Mouse (Mus musculus): Measurements from ENCODE around the gene Kif4. TPM values are rescaled to one million over a fixed set of nuclear protein-coding genes. Genes with fewer than 3 reads are reported as not detected.

Kif4 gene
- polyA plus RNA-seq, 1 experiment from 2014 or later, result 2.1 TPM

DNA sequence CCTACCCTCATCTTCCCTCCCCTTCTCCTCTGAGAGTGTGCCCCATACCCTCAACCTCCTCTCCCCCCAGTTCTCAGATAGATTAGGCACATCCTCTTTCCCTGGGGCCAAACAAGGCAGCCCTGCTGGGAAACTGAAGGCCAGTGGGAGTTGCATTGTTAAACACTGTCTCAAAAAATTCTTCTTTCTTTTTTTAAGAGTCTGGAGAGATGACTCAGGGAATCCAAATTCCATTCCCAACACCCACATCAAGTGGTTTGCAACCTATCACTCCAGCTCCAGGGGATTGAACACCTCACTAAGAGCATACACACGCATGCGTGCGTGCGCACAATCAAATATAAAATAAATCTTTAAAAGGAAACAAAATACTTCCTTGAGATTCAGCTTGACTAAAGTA, 71.2 kb downstream of the Kif4 start:
- no peaks in the 10 kb centered on the region for H3K4me1 ChIP-seq (ENCODE audit: control insufficient read depth, insufficient read depth, low read length)
- H3K9me3 ChIP-seq (ENCODE audit: control insufficient read depth, low read length), result no peaks in the 10 kb centered on the region
- H3K4me2 ChIP-seq (ENCODE audit: low read depth, low read length), result no peak overlapping the region
- H3K27me3 ChIP-seq (ENCODE audit: control insufficient read depth, insufficient read depth, low read length), result no peaks in the 10 kb centered on the region
- no peak overlapping the region for H3K4me3 ChIP-seq (ENCODE audit: low read depth, low read length)
- H3K36me3 ChIP-seq (ENCODE audit: control insufficient read depth, insufficient read depth, low read length), result no peaks in the 10 kb centered on the region
- no peak for ATAC-seq (ENCODE audit: low read depth)
- WGBS, result 96% methylated on average over 4 of the region's 4 CpGs
- no peak overlapping the region for H3K9ac ChIP-seq (replicated peaks; ENCODE audit: low read depth, low read length)
- H3K27ac ChIP-seq (ENCODE audit: low read depth, low read length), result no peak overlapping the region

DNA sequence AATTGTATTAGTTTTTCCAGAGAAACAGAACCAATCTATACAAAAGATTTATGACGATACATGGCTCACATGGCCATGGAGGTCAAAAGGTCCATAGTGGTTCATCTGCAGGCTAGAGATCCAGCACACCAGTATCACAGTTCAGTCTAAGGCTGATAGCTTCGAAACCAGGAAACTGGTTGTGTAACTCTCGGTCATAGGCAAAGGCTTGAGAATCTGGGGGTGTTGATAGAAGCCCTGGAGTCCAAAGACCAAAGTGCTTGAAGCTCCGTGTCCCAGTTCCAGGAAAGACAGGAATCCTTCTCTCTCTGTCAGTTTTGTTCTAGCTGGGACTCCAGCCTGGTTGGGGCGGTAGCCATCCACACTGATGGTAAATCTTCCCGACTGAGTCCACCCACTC, 82.5 kb downstream of the Kif4 start:
- no peaks in the 10 kb centered on the region for H3K36me3 ChIP-seq (ENCODE audit: control insufficient read depth, insufficient read depth, low read length)
- H3K9me3 ChIP-seq (ENCODE audit: control insufficient read depth, low read length), result no peaks in the 10 kb centered on the region
- H3K4me2 ChIP-seq (ENCODE audit: low read depth, low read length), result no peak overlapping the region
- no peak overlapping the region for H3K9ac ChIP-seq (replicated peaks; ENCODE audit: low read depth, low read length)
- H3K27me3 ChIP-seq (ENCODE audit: control insufficient read depth, insufficient read depth, low read length), result no peaks in the 10 kb centered on the region
- no peaks in the 10 kb centered on the region for H3K4me1 ChIP-seq (ENCODE audit: control insufficient read depth, insufficient read depth, low read length)
- 93% methylated on average over 6 of the region's 6 CpGs for WGBS
- H3K4me3 ChIP-seq (ENCODE audit: low read depth, low read length), result no peak overlapping the region
- no peak overlapping the region for H3K27ac ChIP-seq (ENCODE audit: low read depth, low read length)
- no peak for ATAC-seq (ENCODE audit: low read depth)

DNA sequence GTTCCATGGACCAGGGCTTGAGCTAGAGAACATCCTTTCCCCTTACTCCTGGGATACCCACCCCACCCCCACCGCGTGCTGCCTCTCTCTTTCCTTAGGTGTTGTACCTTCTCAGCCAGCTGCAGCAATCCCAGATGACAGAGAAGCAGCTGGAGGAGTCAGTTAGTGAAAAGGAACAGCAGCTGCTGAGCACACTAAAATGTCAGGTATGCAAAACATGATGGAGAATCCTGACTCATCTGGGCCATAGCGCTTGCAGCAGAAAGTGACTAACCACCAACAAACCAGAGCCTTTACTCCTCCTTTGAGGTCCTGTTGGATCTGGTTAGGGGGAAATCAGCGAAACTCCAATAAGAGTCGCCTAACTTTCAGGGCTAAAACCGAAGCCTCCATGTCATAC, 90.6 kb downstream of the Kif4 start:
- Histone ChIP-seq H3K4me1 (ENCODE audit: control insufficient read depth, insufficient read depth, low read length) (no peaks in the 10 kb centered on the region), H3K9me3 (ENCODE audit: control insufficient read depth, low read length) (no peaks in the 10 kb centered on the region), H3K27me3 (ENCODE audit: control insufficient read depth, insufficient read depth, low read length) (no peaks in the 10 kb centered on the region), H3K27ac (ENCODE audit: low read depth, low read length) (no peak overlapping the region), H3K36me3 (ENCODE audit: control insufficient read depth, insufficient read depth, low read length) (no peaks in the 10 kb centered on the region), H3K4me3 (ENCODE audit: low read depth, low read length) (no peak overlapping the region), H3K4me2 (ENCODE audit: low read depth, low read length) (no peak overlapping the region), H3K9ac (replicated peaks; ENCODE audit: low read depth, low read length) (no peak overlapping the region)
- ATAC-seq (ENCODE audit: low read depth), result no peak
- WGBS, result 97% methylated on average over 6 of the region's 6 CpGs

DNA sequence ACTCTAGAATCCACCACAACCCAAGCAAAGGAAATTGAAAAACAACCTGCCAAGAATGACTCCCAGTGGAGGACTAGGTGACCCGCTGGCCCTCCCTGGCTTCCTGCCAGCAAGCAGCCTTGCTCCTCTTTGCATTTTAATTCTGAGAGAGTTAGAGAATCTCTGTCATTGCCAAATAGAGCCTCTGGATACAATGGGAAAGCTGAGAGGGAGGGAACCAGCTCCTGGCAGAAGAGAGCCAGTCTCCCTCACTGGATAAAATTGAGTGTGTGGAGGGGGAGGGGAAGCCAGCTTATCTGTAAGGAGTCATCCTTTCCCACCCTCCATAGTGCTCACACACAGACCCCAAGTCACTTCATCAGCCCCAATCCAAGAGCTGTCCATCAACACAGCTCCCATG, 103.4 kb downstream of the Kif4 start:
- H3K27ac ChIP-seq (ENCODE audit: low read depth, low read length), result 0 out of 2 replicates have a peak overlapping the region, but pooled peaks have one; percentile 39
- no peaks in the 10 kb centered on the region for H3K9me3 ChIP-seq (ENCODE audit: control insufficient read depth, low read length)
- H3K4me2 ChIP-seq (ENCODE audit: low read depth, low read length), result no peak overlapping the region
- no peaks in the 10 kb centered on the region for H3K36me3 ChIP-seq (ENCODE audit: control insufficient read depth, insufficient read depth, low read length)
- H3K9ac ChIP-seq (replicated peaks; ENCODE audit: low read depth, low read length), result no peak overlapping the region
- H3K4me3 ChIP-seq (ENCODE audit: low read depth, low read length), result no peak overlapping the region
- no peaks in the 10 kb centered on the region for H3K27me3 ChIP-seq (ENCODE audit: control insufficient read depth, insufficient read depth, low read length)
- peak; percentile 70 for ATAC-seq (ENCODE audit: low read depth)
- 14% methylated on average over 1 of the region's 1 CpGs for WGBS
- no peaks in the 10 kb centered on the region for H3K4me1 ChIP-seq (ENCODE audit: control insufficient read depth, insufficient read depth, low read length)

DNA sequence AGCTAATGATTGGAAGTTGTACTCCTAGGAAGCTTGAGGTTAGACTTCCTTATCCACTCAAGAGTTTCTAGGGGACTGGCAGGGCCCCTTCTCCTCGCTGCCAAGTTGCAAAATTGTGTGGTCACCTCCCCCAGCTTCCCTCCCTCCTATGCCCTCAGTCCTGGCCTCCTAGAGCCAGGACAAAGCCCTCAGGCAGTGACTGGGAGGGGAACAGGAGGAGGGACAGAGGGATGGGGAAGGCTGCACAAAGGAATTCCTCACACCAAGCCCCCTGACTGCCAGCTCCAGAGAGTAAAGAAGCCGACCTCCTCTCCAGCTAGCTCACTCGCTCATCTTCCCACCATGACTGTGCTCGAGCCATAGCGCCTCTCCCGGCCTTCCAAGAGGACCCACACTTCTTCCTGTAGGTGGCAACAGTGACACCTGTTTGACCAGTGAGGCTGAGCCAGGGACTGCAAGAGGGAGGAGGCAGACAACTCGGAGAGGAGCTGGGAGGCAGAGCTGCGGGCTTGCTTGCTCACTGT, 104.2 kb downstream of the Kif4 start, which contains the start of gene Gdpd2:
Gene Gdpd2 (plus strand): TSS at position 209 of the 524 bp plus-strand sequence.
- H3K27ac ChIP-seq (ENCODE audit: low read depth, low read length), result 0 out of 2 replicates have a peak within 1 kb of the TSS, but pooled peaks have one; percentile 39
- no peaks in the 10 kb centered on the region for H3K9me3 ChIP-seq (ENCODE audit: control insufficient read depth, low read length)
- H3K4me3 ChIP-seq (ENCODE audit: low read depth, low read length), result peak within 1 kb of the TSS; percentile 20
- no peaks in the 10 kb centered on the region for H3K27me3 ChIP-seq (ENCODE audit: control insufficient read depth, insufficient read depth, low read length)
- no peaks in the 10 kb centered on the region for H3K36me3 ChIP-seq (ENCODE audit: control insufficient read depth, insufficient read depth, low read length)
- H3K4me2 ChIP-seq (ENCODE audit: low read depth, low read length), result peak within 1 kb of the TSS; percentile 40
- no peaks in the 10 kb centered on the region for H3K4me1 ChIP-seq (ENCODE audit: control insufficient read depth, insufficient read depth, low read length)
- ATAC-seq (ENCODE audit: low read depth), result peak; percentile 86
- H3K9ac ChIP-seq (replicated peaks; ENCODE audit: low read depth, low read length), result peak within 1 kb of the TSS; percentile 32; the same call in 1 of the 2 replicates
- WGBS, result 44% methylated on average over 8 of the region's 8 CpGs

DNA sequence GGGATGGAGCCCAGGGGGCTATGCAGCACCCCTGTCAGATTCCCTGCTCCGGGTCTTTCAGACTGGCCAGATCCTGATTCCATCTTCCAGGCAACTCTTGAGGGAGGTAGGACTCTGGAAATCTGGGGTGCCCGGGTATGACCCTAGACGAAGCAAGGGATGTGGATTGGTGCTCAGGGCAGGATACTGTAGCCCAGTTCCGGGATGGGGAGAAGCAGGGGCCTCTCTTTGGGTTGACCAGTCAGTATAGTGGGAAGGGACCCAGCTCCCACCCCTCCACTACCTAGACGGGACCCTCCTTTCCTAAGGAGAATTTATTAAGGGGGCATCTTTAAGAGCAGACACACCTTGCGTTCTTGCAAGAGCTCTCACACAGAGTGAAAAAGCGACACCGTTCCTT, 104.7 kb downstream of the Kif4 start:
- Histone ChIP-seq H3K9me3 (ENCODE audit: control insufficient read depth, low read length) (no peaks in the 10 kb centered on the region), H3K4me3 (ENCODE audit: low read depth, low read length) (peak overlapping the region; percentile 20), H3K27me3 (ENCODE audit: control insufficient read depth, insufficient read depth, low read length) (no peaks in the 10 kb centered on the region), H3K4me1 (ENCODE audit: control insufficient read depth, insufficient read depth, low read length) (no peaks in the 10 kb centered on the region), H3K27ac (ENCODE audit: low read depth, low read length) (0 out of 2 replicates have a peak overlapping the region, but pooled peaks have one; percentile 16), H3K4me2 (ENCODE audit: low read depth, low read length) (peak overlapping the region; percentile 40), H3K9ac (replicated peaks; ENCODE audit: low read depth, low read length) (peak overlapping the region; percentile 32; the same call in 1 of the 2 replicates), H3K36me3 (ENCODE audit: control insufficient read depth, insufficient read depth, low read length) (no peaks in the 10 kb centered on the region)
- WGBS, result 35% methylated on average over 8 of the region's 8 CpGs
- peak; percentile 34; the same call in 1 of the 2 replicates for ATAC-seq (ENCODE audit: low read depth)

DNA sequence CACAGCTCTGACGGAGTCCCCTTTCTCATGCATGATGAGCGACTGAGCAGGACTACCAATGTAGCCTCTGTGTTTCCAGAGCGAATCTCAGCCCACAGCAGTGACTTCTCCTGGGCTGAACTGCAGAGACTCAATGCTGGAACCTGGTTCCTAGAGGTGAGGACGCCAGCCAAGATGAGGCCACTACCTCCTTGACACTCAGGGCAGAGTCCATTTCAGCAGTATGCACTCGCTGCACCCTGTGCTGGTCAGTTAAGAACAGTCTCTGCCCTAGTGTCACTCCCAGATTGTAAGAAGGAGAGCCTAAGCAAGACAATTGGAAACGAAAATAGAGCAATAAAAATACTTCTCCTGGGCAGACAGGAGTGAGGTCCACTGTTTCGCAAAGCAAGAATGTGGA, 108.8 kb downstream of the Kif4 start:
- 71% methylated on average over 7 of the region's 7 CpGs for whole genome bisulfite sequencing
- no peaks in the 10 kb centered on the region for H3K4me1 ChIP-seq (ENCODE audit: control insufficient read depth, insufficient read depth, low read length)
- no peak overlapping the region for H3K9ac ChIP-seq (replicated peaks; ENCODE audit: low read depth, low read length)
- no peak for ATAC-seq (ENCODE audit: low read depth)
- H3K9me3 ChIP-seq (ENCODE audit: control insufficient read depth, low read length), result no peaks in the 10 kb centered on the region
- no peaks in the 10 kb centered on the region for H3K36me3 ChIP-seq (ENCODE audit: control insufficient read depth, insufficient read depth, low read length)
- no peak overlapping the region for H3K4me3 ChIP-seq (ENCODE audit: low read depth, low read length)
- no peak overlapping the region for H3K4me2 ChIP-seq (ENCODE audit: low read depth, low read length)
- no peaks in the 10 kb centered on the region for H3K27me3 ChIP-seq (ENCODE audit: control insufficient read depth, insufficient read depth, low read length)
- H3K27ac ChIP-seq (ENCODE audit: low read depth, low read length), result no peak overlapping the region

DNA sequence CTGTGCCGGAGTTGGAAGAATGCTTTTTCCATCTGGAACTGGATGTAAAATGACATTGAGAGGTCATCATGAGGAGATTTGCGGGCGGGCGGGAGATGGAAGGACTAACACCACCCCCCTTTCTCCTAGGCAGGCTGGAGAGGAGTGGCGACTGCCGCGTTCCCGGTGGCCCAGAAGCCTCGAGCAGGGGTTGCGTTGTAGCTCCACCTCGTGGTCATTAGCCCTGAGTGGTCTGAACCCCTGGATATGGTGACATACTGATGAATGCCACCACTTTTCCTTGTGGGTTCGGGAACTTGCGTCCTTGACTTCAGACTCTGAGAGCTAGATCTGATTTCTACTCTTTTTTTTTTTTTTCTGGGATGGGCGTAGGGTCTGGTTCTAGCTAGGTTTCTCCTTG, 113.4 kb downstream of the Kif4 start:
- WGBS, result 20% methylated on average over 14 of the region's 14 CpGs
- H3K4me3 ChIP-seq (ENCODE audit: low read depth, low read length), result peak overlapping the region; percentile 32
- H3K4me2 ChIP-seq (ENCODE audit: low read depth, low read length), result peak overlapping the region; percentile 46
- H3K9ac ChIP-seq (replicated peaks; ENCODE audit: low read depth, low read length), result peak overlapping the region; percentile 28; the same call in 1 of the 2 replicates
- H3K27me3 ChIP-seq (ENCODE audit: control insufficient read depth, insufficient read depth, low read length), result no peaks in the 10 kb centered on the region; the same call in 1 of the 2 replicates
- H3K36me3 ChIP-seq (ENCODE audit: control insufficient read depth, insufficient read depth, low read length), result no peaks in the 10 kb centered on the region
- H3K9me3 ChIP-seq (ENCODE audit: control insufficient read depth, low read length), result no peaks in the 10 kb centered on the region
- ATAC-seq (ENCODE audit: low read depth), result peak; percentile 86
- no peak overlapping the region for H3K27ac ChIP-seq (ENCODE audit: low read depth, low read length)
- H3K4me1 ChIP-seq (ENCODE audit: control insufficient read depth, insufficient read depth, low read length), result no peaks in the 10 kb centered on the region

DNA sequence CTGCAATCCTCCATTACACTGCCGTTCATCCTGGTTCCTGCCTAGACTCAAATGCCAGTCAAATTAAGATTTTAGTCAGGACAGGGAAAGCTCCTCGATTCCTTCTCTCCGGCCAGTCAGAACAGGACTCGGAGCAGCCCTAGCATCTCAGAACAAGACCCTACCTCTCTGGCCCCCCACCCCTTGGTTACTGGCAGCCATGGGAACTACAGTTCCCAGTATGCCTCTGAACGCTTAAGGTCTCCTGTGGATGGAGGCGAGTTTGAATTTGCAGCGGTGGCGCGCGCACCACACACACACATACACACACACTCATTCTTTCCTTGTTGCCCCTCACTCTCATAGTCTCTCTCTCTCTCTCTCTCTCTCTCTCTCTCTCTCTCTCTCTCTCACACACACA, 113.9 kb downstream of the Kif4 start:
- H3K27me3 ChIP-seq (ENCODE audit: control insufficient read depth, insufficient read depth, low read length), result no peaks in the 10 kb centered on the region; the same call in 1 of the 2 replicates
- peak; percentile 84 for ATAC-seq (ENCODE audit: low read depth)
- WGBS, result 30% methylated on average over 10 of the region's 10 CpGs
- H3K4me2 ChIP-seq (ENCODE audit: low read depth, low read length), result peak overlapping the region; percentile 46; the same call in 1 of the 2 replicates
- no peaks in the 10 kb centered on the region for H3K9me3 ChIP-seq (ENCODE audit: control insufficient read depth, low read length)
- H3K4me1 ChIP-seq (ENCODE audit: control insufficient read depth, insufficient read depth, low read length), result no peaks in the 10 kb centered on the region
- no peaks in the 10 kb centered on the region for H3K36me3 ChIP-seq (ENCODE audit: control insufficient read depth, insufficient read depth, low read length)
- peak overlapping the region; percentile 32 for H3K4me3 ChIP-seq (ENCODE audit: low read depth, low read length)
- no peak overlapping the region for H3K27ac ChIP-seq (ENCODE audit: low read depth, low read length)
- peak overlapping the region; percentile 28; the same call in 1 of the 2 replicates for H3K9ac ChIP-seq (replicated peaks; ENCODE audit: low read depth, low read length)
